9 mouse cellular contexts compared by ENCODE assay signal in genomic region chr13:14618724-14619123, GRCm38 (mm10). TPM values are rescaled to one million over a fixed set of nuclear protein-coding genes. Genes with fewer than 3 reads are reported as not detected.
DNase-seq lines count a peak whose midpoint lies in the region; ATAC-seq and TF ChIP-seq lines count a peak whose summit lies in the region.
"Had no signal": no experiment of that assay in that cellular context is flagged by ENCODE, and none has a peak within 500 bp of the region (broad histone marks: within the 10 kb centered on the region; RNA-seq: fewer than 3 reads in every experiment).

No protein-coding gene starts in this region.

- H3K27ac ChIP-seq in liver, adult 2 months (replicated peaks; ENCODE audit: insufficient read depth, low read depth, low read length), result no peak overlapping the region

- H3K36me3 ChIP-seq in liver, adult 2 months (ENCODE audit: control insufficient read depth, insufficient read depth, low read length), result peaks cover 48% of the 10 kb centered on the region
- H3K36me3 ChIP-seq in splenic B cell, adult 2 months (ENCODE audit: control insufficient read depth, insufficient read depth, low read length, poor library complexity, severe bottlenecking), result peaks cover 16% of the 10 kb centered on the region; the same call in 1 of the 2 replicates

- H3K9ac ChIP-seq in liver, adult 2 months (ENCODE audit: low read depth, low read length), result no peak overlapping the region

- DNase-seq in urinary bladder, postnatal 25 days (ENCODE audit: low spot score), result peak; percentile 54
- no peak for DNase-seq in urinary bladder, postnatal 10 days (ENCODE audit: low spot score)
- peak; percentile 86 to 89 for DNase-seq in cerebellum, postnatal 10 days
- peak; percentile 43 to 75 for DNase-seq in frontal cortex, postnatal 36 days (ENCODE audit: low spot score in 2 of 2)
- DNase-seq in kidney, adult 8-10 months, result peak; percentile 40 to 80
- peak; percentile 40 for DNase-seq in liver, adult 2 months (ENCODE audit: extremely low read depth, low read depth, low spot score)
- DNase-seq in splenic B cell, adult 2 months (ENCODE audit: low read depth, low spot score), result peak; percentile 82

- no peak for TF ChIP-seq POLR2A in liver, adult 2 months (IDR thresholded peaks at IDR 0.05; ENCODE audit: extremely low read depth, insufficient read depth, low read length)

- peaks cover 4% of the 10 kb centered on the region; the same call in 1 of the 2 replicates for H3K79me2 ChIP-seq in liver, adult 2 months (ENCODE audit: control insufficient read depth, insufficient read depth, low read length)

- no peak overlapping the region; the same call in 1 of the 2 replicates for H3K4me3 ChIP-seq in liver, adult 2 months (ENCODE audit: insufficient read depth, low read depth, low read length)
- H3K4me3 ChIP-seq: megakaryocyte, embryonic 14.5 days had no signal

- peaks cover 3% of the 10 kb centered on the region; the same call in 1 of the 2 replicates for H3K4me1 ChIP-seq in liver, adult 2 months (ENCODE audit: control insufficient read depth, insufficient read depth, low read length)

- TF ChIP-seq CTCF in liver, adult 2 months (IDR thresholded peaks at IDR 0.05; ENCODE audit: low read depth, low read length), result peak; percentile 63

- WGBS in liver, adult 2 months, result 10% methylated on average over 2 of the region's 2 CpGs

- no peaks in the 10 kb centered on the region for H3K27me3 ChIP-seq in liver, adult 2 months (ENCODE audit: control insufficient read depth, insufficient read depth, low read length)
- H3K27me3 ChIP-seq in splenic B cell, adult 2 months (ENCODE audit: control insufficient read depth, insufficient read depth, low read length, poor library complexity, severe bottlenecking), result no peaks in the 10 kb centered on the region
- H3K27me3 ChIP-seq: megakaryocyte, embryonic 14.5 days had no signal

- ATAC-seq in monocyte, adult 5-6 weeks (replicated peaks; ENCODE audit: insufficient number of reproducible peaks, low FRiP score, low TSS enrichment, poor library complexity, severe bottlenecking), result peak; percentile 80; the same call in 1 of the 2 replicates

RNA-seq across cellular contexts. Expression of gene Psma2, which starts 5.7 kb away (rescaled TPM):
- total RNA-seq in liver, adult 2 months (2014; rRNA removed), result 65.6 and 69.2 TPM in 2 replicates
- 32.8 and 33.0 TPM in 2 replicates for polyA plus RNA-seq in liver, adult 2 months (2012; rRNA removed)
- 97.1 to 190 TPM (median 152 TPM) in 3 replicates for total RNA-seq in monocyte, adult 5-6 weeks (2017)

RNA-seq across cellular contexts. Expression of gene Mrpl32, which starts 5.8 kb away (rescaled TPM):
- total RNA-seq in liver, adult 2 months (2014; rRNA removed), result 18.3 and 29.1 TPM in 2 replicates
- 8.5 TPM in 2 replicates for polyA plus RNA-seq in liver, adult 2 months (2012; rRNA removed)
- total RNA-seq in monocyte, adult 5-6 weeks (2017), result 66.2 to 102 TPM (median 90.5 TPM) in 3 replicates

RNA-seq across cellular contexts. Expression of gene AW209491, which starts 11.2 kb away (rescaled TPM):
- total RNA-seq in liver, adult 2 months (2014; rRNA removed), result 7.3 and 8.9 TPM in 2 replicates
- 5.1 and 5.3 TPM in 2 replicates for polyA plus RNA-seq in liver, adult 2 months (2012; rRNA removed)
- 3.8 to 8.8 TPM (median 5.2 TPM) in 3 replicates for total RNA-seq in monocyte, adult 5-6 weeks (2017)
